Mouse (Mus musculus) testis, adult 2 months (tissue): ENCODE data around the gene Zbtb22.

Experiments used
- CTCF ChIP-seq: fragments of 200-500 bp; IDR thresholded peaks from 2 replicates; pipeline ENCODE4 v1.5.1; 2012; ENCODE audit warnings: low read depth, mild to moderate bottlenecking, inconsistent platforms, low read length, moderate library complexity; ENCODE audit not compliant: control insufficient read depth, insufficient read depth, insufficient replicate concordance
- POLR2A ChIP-seq: fragments of 200-500 bp; IDR thresholded peaks from 2 replicates; pipeline ENCODE4 v1.6.1; 2012; ENCODE audit warnings: low read depth, mild to moderate bottlenecking, inconsistent platforms, low read length, moderate library complexity; ENCODE audit not compliant: control insufficient read depth

DNA sequence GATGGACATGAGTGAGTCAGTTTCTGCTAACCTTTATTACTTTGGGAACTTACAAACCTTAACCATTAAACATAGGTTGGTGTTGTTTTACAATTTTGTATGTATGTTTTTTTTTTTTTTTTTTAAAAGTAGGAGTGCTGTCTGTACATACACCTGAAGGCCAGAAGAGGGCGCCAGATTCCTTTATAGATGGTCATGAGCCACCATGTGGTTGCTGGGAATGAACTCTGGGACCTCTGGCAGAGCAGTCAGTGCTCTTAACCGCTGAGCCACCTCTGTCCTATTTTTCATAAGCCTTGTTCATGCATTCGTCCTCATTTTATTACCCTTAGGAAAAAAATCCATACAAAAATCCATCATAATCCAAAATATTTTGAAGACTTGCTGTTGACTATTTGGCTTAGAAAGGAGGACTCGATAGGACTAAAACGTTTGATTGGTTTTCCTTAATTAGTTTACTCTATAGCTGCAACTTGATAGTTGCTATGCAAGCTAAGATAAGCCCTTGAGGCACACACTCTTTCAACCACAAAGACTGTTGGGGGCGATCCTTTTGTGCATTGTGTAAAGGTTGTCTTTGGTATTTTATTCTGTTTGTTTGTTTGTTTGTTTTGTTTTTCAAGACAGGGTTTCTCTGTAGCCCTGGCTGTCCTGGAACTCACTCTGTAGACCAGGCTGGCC is 18.4 kb upstream of the Zbtb22 start:
- no peak for TF ChIP-seq POLR2A
- TF ChIP-seq CTCF: peak; percentile 25; the same call in 1 of the 2 replicates
